Mouse (Mus musculus): ENCODE measurements at regions not wholly inside any gene's neighbourhood (a gene's known extent, or its start where the extent isn't known, plus 50 kb on each side); places are given as distances from the start of the nearest gene placed in this dataset.

- no peak for DNase-seq
These were observed 199.4 kb upstream of the Apob start for GRCm38 (mm10) chr12:7778056-7778440.

- peak; percentile 57 for DNase-seq
These were observed 160.8 kb upstream of the Apob start for GRCm38 (mm10) chr12:7816616-7817015.

DNA sequence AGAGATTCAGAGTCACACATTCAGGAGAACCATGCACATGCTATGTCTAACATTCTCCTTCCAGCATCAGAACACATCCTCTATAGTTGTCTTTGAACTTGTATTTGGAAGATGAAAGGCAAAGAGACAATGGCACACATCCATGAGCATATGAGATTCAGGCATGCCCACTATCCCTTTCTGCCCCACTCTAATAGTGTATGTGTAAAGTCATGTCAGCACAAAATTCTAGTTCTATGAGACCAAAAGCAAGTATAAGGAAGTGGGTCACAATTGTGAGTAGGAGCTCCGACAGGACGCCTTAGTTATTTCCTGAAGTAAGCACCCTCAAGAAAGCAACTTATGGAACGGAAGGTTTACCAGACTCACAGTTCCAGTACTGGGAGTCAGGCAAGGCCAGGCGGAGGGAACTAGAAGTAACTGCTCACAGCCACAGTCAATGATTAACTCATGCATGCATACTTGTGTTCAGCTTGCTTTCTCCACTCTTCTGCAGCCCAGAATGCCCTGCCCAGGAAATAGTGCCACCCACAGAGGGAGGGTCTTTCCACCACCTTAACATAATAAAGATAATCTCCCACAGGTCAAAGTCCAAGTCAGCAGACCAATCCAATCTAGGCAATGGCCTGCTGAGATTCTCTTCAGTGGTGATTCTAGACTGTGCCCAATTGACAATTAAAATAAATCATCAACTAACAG lies 157.3 kb upstream of the Apob start:
- DNase-seq, result no peak

DNA sequence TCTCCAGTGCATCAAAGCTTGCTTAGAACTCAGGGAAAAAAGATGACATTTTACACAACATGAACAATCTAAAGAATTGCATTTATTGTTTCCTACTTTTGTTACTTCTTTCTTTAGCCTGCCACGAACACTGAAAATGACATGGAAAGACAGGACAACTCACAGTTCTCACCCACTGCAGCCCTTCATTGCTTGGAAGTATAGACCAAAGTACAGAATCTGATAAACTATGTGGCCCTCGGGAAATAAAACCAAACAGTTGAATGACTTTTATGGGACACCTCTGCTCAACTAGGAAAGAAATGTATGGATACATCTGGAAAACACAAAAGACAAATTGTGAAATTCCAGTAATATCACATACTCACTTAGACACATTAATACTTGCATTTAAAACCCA lies 156.7 kb upstream of the Apob start:
- DNase-seq, result no peak

- no peak for DNase-seq
These were observed 141.7 kb upstream of the Apob start for GRCm38 (mm10) chr12:7835731-7836130.

DNA sequence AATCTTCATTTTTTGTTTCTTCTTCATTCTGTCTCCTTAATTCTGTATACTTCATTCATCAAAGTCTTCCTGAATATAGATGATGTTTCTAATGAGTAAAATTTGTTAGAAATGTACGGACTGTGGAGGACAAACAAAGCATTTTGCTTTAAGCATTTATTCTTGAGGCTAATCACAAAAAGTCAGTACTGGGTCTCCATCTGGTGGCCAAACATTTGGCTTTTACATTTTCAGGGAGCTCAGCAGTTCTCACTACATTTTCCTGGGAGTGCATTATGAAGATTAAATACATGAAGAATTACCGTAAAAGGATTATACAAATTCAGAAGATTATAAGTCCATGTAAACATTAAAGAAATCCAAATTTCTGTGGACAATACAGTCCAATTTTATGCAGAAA lies 123.6 kb upstream of the Apob start:
- peak; percentile 39 for DNase-seq

DNA sequence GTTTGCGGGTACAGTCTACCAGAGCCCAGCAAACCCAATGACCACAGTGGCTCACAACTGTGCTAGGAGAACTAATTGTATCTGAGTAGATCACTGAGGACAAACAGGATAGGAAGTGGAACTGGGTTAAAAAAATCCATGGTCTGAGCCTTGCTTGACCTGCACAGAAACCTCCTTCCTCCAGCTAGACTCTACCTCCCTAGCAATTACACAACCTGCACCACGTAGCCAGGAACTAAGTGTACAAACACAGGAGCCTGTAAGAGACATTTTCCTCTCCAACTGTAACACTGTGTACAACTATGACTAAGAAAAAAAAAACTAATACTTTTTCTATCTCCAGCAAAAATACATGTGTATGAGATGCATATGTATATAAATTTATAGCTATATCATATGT lies 121.8 kb upstream of the Apob start:
- DNase-seq, result no peak

DNA sequence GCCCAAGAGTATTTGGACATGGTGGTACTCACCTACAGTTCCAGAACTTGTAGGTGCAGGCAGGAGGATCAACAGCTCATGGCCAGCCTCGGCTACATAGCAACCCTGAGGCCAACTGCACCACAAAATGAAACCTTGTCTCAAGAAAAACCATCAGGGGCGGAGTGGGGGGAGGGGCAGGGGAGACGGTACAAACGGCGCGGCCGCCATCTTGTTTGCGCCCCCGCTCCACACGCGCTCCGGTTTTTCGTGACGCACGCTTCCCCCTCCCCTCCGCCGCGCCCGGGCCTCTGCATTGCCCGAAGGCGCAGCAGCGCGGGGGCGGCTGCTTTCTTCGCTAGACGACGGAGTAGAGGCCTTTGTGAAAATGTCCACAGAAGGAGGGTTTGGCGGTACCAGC lies 117.9 kb upstream of the Apob start:
- no peak for DNase-seq

DNA sequence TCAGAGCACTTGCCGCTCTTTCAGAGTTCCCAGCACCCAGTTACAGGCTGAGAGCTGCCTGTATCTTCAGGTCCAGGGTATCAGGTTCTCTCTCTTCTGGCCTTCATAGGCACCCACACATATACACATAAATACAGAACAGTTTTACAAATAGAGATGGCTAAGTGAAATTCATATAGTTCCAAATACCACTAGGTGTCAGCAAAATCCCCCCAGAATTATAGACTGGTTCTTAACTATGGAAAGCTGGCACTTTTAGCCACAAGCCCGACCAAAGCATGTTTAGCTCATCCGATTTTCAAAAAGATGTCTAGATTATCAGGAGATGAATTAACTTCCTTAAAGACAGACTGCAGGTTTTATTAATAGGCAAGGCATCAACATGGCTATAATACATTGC lies 107.4 kb upstream of the Apob start:
- no peak for DNase-seq

DNA sequence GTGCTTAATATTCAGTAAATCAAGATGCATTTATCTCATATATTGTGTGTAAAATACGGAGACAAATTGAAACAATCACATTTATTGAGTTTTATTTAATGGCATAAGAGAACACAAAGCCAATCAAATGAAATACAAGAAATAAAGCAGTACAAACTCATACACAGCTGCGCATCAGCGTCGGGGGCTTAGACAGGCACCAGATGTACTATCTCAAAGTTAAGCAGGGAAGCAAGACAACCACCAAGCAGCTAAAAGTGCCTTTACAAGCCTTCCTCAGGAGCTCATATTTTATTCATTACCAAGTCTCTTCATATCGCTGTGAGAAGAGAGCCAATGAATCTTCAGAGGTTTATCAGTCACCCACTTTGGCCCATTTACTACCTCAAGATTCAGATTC lies 107.0 kb upstream of the Apob start:
- DNase-seq, result no peak

DNA sequence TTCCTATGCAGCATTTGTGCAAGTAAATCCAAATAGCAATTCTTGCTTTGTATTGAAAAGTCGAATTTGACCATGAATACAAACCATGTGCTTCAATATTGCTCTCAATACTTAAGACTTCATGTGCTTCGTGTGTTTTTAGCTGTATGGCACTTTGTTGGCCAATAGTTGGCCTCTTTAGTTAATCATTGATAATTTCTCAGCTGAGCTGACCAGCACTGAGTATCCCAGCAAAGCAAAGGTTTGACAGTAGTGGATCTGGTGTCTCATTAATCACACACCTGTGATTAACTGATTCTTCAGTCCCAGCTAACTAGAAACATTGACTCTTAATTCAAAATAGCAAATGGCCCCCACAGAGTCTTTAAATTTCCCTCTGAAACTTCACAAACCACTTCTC lies 102.0 kb upstream of the Apob start:
- DNase-seq, result no peak

- no peak for DNase-seq
These were observed 101.0 kb upstream of the Apob start for GRCm38 (mm10) chr12:7876302-7877063.

DNA sequence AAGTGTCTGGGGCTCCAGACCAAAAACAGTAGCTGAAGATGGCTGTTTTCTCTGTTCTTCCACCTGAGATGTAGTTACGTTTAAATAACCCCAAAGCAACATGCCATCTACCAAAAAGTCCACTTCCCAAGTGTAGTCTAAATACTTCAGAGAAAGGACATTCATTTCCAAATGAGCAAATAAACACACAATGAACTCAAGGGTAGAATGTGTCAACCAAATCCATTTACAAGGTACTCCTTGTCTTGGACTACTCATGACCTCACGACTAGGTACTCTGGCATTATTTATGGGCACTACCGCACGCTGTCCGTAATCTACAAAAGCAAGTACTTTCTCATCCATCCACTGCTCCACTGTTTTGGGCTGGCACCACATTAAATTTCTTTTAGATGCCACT lies 98.7 kb upstream of the Apob start:
- no peak for DNase-seq

- DNase-seq, result no peak
These were observed 81.3 kb upstream of the Apob start for GRCm38 (mm10) chr12:7896156-7896555.

DNA sequence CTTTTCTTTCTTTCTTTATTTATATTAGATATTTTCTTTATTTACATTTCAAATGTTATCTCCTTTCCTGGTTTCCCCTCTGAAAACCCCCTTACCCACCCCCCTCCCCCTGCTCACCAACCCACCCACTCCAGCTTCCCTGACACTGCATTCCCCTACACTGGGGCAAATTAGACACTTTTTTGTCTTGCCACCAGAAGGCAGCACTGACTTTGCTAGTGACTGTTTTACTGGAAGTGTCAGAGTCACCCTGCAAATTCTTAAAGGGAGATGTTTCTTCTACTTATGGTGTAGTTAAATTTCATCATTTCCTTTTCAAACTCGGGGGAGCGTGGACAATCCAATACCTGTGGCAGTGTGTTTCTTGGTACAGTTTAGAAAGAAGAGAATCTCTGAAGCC lies 72.1 kb upstream of the Apob start:
- no peak for DNase-seq

- DNase-seq, result no peak
These were observed 70.6 kb upstream of the Apob start for GRCm38 (mm10) chr12:7906831-7907230.

GRCm38 (mm10) chr12:7909746-7910360 lies 67.6 kb upstream of the Apob start:
- DNase-seq, result no peak

- DNase-seq, result no peak
These were observed 66.9 kb upstream of the Apob start for GRCm38 (mm10) chr12:7910509-7910908.

- no peak for DNase-seq
These were observed 59.1 kb upstream of the Apob start for GRCm38 (mm10) chr12:7918385-7918784.

GRCm38 (mm10) chr12:7918967-7919708 lies 58.3 kb upstream of the Apob start:
- DNase-seq, result no peak

DNA sequence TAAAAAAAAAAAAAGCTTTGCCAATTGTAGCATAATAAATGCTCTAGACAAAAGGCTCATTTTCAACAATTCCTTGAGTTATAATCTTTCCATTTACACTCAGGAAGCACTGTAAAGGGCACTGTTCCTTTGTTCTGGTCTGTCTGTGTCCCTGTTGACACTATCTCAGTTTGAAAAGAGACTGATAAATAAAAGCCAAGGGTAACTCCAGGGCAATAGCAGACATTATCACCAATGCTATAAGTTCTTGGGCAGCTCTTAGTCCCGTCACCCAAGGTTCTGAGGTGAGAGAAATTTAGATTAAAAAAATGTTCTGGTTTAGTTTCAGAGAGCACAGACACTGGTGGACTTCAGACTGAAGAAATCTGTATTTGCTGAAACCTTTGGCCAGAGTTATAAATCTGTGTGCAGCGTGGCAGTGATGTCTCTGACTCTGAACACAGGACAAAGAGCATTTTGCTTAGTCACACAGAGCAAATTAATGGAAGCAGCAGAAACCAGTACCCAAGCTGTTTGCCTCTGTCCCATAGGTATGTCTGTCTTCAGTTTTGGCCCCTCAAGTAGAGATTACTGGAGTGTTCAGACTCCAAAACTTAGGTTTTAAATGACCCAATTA lies 57.6 kb upstream of the Apob start:
- DNase-seq, result no peak

GRCm38 (mm10) chr12:7920888-7921287 lies 56.6 kb upstream of the Apob start:
- DNase-seq, result no peak

Data from right cerebral cortex, adult 18-20 months (tissue).